ENCODE assay signal across 28 mouse cellular contexts in genomic region chr6:54983526-54984050, GRCm38 (mm10). TPM values are rescaled to one million over a fixed set of nuclear protein-coding genes. Genes with fewer than 3 reads are reported as not detected.
DNase-seq lines count a peak whose midpoint lies in the region; ATAC-seq lines count a peak whose summit lies in the region.
"Had no signal": no experiment of that assay in that cellular context is flagged by ENCODE, and none has a peak within 500 bp of the region (broad histone marks: within the 10 kb centered on the region; RNA-seq: fewer than 3 reads in every experiment).

No protein-coding gene starts in this region.

- no peaks in the 10 kb centered on the region for H3K4me1 ChIP-seq in forebrain, embryonic 16.5 days (replicated peaks; ENCODE audit: control insufficient read depth, insufficient read depth, low read length)
- H3K4me1 ChIP-seq in forebrain, embryonic 15.5 days = no peaks in the 10 kb centered on the region
- H3K4me1 ChIP-seq: embryonic facial prominence, embryonic 13.5 days; embryonic facial prominence, embryonic 15.5 days; forebrain, embryonic 10.5 days; forebrain, embryonic 13.5 days had no signal

- H3K4me3 ChIP-seq in forebrain, embryonic 16.5 days (replicated peaks; ENCODE audit: low read length) = no peak overlapping the region
- no peak overlapping the region for H3K4me3 ChIP-seq in forebrain, embryonic 15.5 days
- H3K4me3 ChIP-seq: embryonic facial prominence, embryonic 13.5 days; embryonic facial prominence, embryonic 15.5 days; erythroblast, embryonic 14.5 days; forebrain, embryonic 10.5 days; forebrain, embryonic 13.5 days had no signal

- H3K27me3 ChIP-seq in forebrain, embryonic 16.5 days (replicated peaks; ENCODE audit: control insufficient read depth, insufficient read depth, low read length) = no peaks in the 10 kb centered on the region
- no peaks in the 10 kb centered on the region for H3K27me3 ChIP-seq in forebrain, embryonic 15.5 days
- H3K27me3 ChIP-seq: CH12.LX; embryonic facial prominence, embryonic 13.5 days; embryonic facial prominence, embryonic 15.5 days; forebrain, embryonic 13.5 days; Patski had no signal

- peak; percentile 63 for DNase-seq in heart, adult 11 months
- DNase-seq in heart, postnatal 10 days = no peak
- peak; percentile 11 for DNase-seq in right cerebral cortex, postnatal 4 days
- no peak for DNase-seq in right cerebral cortex, postnatal 25 days
- no peak for DNase-seq in layer of hippocampus, postnatal 10 days (ENCODE audit: low spot score in 2 of 2)
- DNase-seq: adrenal gland, adult 2 months; adrenal gland, postnatal 10 days; adrenal gland, postnatal 25 days; B cell, adult 2 months; cerebellum, adult 11 months; cerebellum, adult 18-20 months; cerebellum, adult 8-10 months; cerebellum, adult 9-11 months; cerebellum, postnatal 14 days; cerebellum, postnatal 36 days; embryo, embryonic 11 days had no signal

- no peaks in the 10 kb centered on the region for H3K9me3 ChIP-seq in forebrain, embryonic 16.5 days (ENCODE audit: control insufficient read depth, low read length)
- no peaks in the 10 kb centered on the region for H3K9me3 ChIP-seq in forebrain, embryonic 15.5 days
- H3K9me3 ChIP-seq: embryonic facial prominence, embryonic 13.5 days; embryonic facial prominence, embryonic 15.5 days; forebrain, embryonic 10.5 days; forebrain, embryonic 13.5 days; G1E had no signal

- WGBS in forebrain, embryonic 16.5 days = 77% methylated on average over 4 of the region's 4 CpGs
- 80% methylated on average over 4 of the region's 4 CpGs for WGBS in forebrain, embryonic 15.5 days

- intact Hi-C loops in heart, postnatal 10 days (cut with DNase I) = no loop called here

- H3K4me2 ChIP-seq in forebrain, embryonic 16.5 days (ENCODE audit: low read length) = no peak overlapping the region
- no peak overlapping the region for H3K4me2 ChIP-seq in forebrain, embryonic 15.5 days (replicated peaks)
- H3K4me2 ChIP-seq: embryonic facial prominence, embryonic 13.5 days; embryonic facial prominence, embryonic 15.5 days; forebrain, embryonic 13.5 days had no signal

- ATAC-seq in forebrain, embryonic 16.5 days = 0 out of 2 replicates have a peak, but pooled peaks have one; percentile 15
- ATAC-seq in forebrain, embryonic 15.5 days (replicated peaks) = no peak
- ATAC-seq: activated CD4-positive, CD25-positive, alpha-beta regulatory T cell, adult 4 months; CD4-positive, CD25-positive, alpha-beta regulatory T cell, adult 4 months; forebrain, embryonic 13.5 days; Patski had no signal

- no peak overlapping the region for H3K9ac ChIP-seq in forebrain, embryonic 16.5 days (replicated peaks; ENCODE audit: low read depth, low read length)
- H3K9ac ChIP-seq in forebrain, embryonic 15.5 days (replicated peaks) = no peak overlapping the region
- H3K9ac ChIP-seq: embryonic facial prominence, embryonic 13.5 days; embryonic facial prominence, embryonic 15.5 days; forebrain, embryonic 13.5 days had no signal

- no peak overlapping the region for H3K27ac ChIP-seq in forebrain, embryonic 16.5 days (ENCODE audit: low read length)
- no peak overlapping the region for H3K27ac ChIP-seq in forebrain, embryonic 15.5 days (replicated peaks)
- H3K27ac ChIP-seq: embryonic facial prominence, embryonic 13.5 days; embryonic facial prominence, embryonic 15.5 days; forebrain, embryonic 10.5 days; forebrain, embryonic 13.5 days had no signal

- H3K36me3 ChIP-seq in forebrain, embryonic 16.5 days (ENCODE audit: control insufficient read depth, insufficient read depth) = no peaks in the 10 kb centered on the region
- no peaks in the 10 kb centered on the region for H3K36me3 ChIP-seq in forebrain, embryonic 15.5 days
- H3K36me3 ChIP-seq: embryonic facial prominence, embryonic 13.5 days; embryonic facial prominence, embryonic 15.5 days; forebrain, embryonic 10.5 days had no signal

RNA-seq across cellular contexts. Expression of gene Ggct, which starts 9.2 kb away (rescaled TPM):
- 18.9 and 21.0 TPM in 2 replicates for polyA plus RNA-seq in forebrain, embryonic 16.5 days (2015; fragmentation: Nextera tagmentation; extraction: Ambion mirVana)
- polyA plus RNA-seq in forebrain, embryonic 15.5 days (2015; fragmentation: Nextera tagmentation; extraction: Ambion mirVana) = 13.3 and 15.5 TPM in 2 replicates
- total RNA-seq in heart, postnatal 10 days (2021) = 10 to 100 TPM in 1 of 2 experiments, 1 to 10 TPM in 1; 9.3 to 13.7 TPM
- total RNA-seq in layer of hippocampus, postnatal 10 days (2021) = 10 to 100 TPM; 37.8 to 39.9 TPM

RNA-seq across cellular contexts. Expression of gene Nod1, which starts 11.2 kb away (rescaled TPM):
- polyA plus RNA-seq in forebrain, embryonic 16.5 days (2015; fragmentation: Nextera tagmentation; extraction: Ambion mirVana) = 2.3 and 2.5 TPM in 2 replicates
- 1.8 and 1.9 TPM in 2 replicates for polyA plus RNA-seq in forebrain, embryonic 15.5 days (2015; fragmentation: Nextera tagmentation; extraction: Ambion mirVana)
- 10 to 100 TPM; 14.2 to 15.8 TPM for total RNA-seq in heart, postnatal 10 days (2021)
- 1 to 10 TPM; 3.1 to 4.1 TPM for total RNA-seq in layer of hippocampus, postnatal 10 days (2021)

RNA-seq across cellular contexts. Expression of gene Gars, which starts 54.2 kb away (rescaled TPM):
- polyA plus RNA-seq in forebrain, embryonic 16.5 days (2015; fragmentation: Nextera tagmentation; extraction: Ambion mirVana) = 229 and 233 TPM in 2 replicates
- polyA plus RNA-seq in forebrain, embryonic 15.5 days (2015; fragmentation: Nextera tagmentation; extraction: Ambion mirVana) = 218 and 219 TPM in 2 replicates
- 10 to 100 TPM; 75.8 to 83.9 TPM for total RNA-seq in heart, postnatal 10 days (2021)
- 100 to 1,000 TPM; 165 to 171 TPM for total RNA-seq in layer of hippocampus, postnatal 10 days (2021)

Comparison
In these comparisons a context has a peak if more than half of its experiments do, and no peak if none do; other contexts are left out.
1. DNase-seq: peak in heart, adult 11 months (single experiment) and right cerebral cortex, postnatal 4 days (single experiment); none in heart, postnatal 10 days (0 of 2), right cerebral cortex, postnatal 25 days (single experiment) and layer of hippocampus, postnatal 10 days (0 of 2).